Mouse (Mus musculus): ENCODE results near the gene Apba1. TPM values are rescaled to one million over a fixed set of nuclear protein-coding genes. Genes with fewer than 3 reads are reported as not detected.

Apba1 gene
- polyA plus RNA-seq, 1 experiment from 2014 or later, result 15.8 TPM

DNA sequence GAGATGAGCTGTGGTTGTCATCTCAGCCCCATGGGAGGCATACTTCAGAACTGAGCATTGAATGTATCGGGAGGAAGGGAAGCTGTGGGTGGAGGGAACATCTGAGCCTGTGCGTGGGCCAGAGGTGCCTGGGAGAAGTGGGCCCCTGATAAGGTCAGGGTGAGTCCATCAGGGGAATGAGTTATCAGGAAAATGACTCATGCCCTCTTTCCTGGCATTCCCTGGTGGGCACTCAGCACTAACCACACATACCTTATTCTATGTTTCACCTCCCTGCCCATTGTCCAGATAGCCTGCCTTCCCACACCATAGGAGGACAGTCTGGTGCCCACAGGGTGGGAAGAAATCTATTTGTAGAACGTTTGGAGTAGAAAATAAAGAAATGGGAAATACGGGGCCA lies 151.7 kb downstream of the Apba1 start:
- no peaks in the 10 kb centered on the region for H3K27me3 ChIP-seq
- no peak overlapping the region for H3K4me3 ChIP-seq
- no peak overlapping the region for H3K4me2 ChIP-seq
- 64% methylated on average over 4 of the region's 4 CpGs for WGBS
- no peaks in the 10 kb centered on the region for H3K36me3 ChIP-seq
- no peak overlapping the region for H3K9ac ChIP-seq
- no peak overlapping the region for H3K27ac ChIP-seq (replicated peaks)
- no peak for ATAC-seq (ENCODE audit: low FRiP score, low read depth)
- no peaks in the 10 kb centered on the region for H3K9me3 ChIP-seq
- H3K4me1 ChIP-seq (replicated peaks), result peaks cover 10% of the 10 kb centered on the region

DNA sequence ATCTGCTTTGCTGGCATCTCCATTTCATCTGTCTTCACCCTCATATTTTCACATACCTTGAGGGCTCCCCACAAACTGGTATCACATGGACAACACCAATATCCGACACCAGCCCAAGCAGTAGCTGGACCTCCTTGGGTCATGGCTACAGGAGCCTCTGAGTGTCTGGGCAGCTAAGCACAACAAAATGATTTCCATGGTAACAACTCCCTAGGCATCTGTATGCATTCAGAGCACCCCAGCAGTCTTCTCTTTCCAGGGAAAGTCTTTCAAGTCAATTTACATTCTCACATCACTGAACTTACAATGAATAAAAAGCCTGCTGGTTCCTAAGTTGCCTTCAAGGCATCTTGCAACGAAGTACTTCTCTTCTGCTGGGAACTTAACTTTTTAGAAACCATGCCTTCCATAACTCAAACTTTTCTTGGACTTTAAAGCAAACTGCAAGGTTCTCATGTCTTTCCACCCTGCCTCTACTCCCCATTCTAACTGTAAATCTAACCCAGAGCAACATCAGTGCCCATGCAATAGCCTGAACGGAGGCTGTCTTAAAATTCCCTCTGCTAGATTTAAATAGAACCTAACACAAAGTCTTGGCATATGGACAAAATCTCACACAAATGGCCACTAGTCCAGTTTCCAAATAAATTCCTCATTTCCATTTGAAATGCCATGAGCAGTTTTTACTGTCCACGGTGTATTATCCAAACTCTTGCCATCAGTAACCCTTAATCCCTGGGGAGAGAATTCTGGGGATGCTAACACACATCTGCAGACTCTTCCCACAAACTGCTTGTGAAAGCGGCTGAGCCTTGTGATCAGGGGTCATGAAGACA lies 160.9 kb downstream of the Apba1 start:
- Histone ChIP-seq H3K9ac (no peak overlapping the region), H3K27ac (replicated peaks) (peak overlapping the region; percentile 75), H3K4me2 (no peak overlapping the region), H3K36me3 (0 out of 2 replicates have a peak, but pooled peaks cover 8% of the 10 kb centered on the region), H3K9me3 (no peaks in the 10 kb centered on the region), H3K4me3 (no peak overlapping the region), H3K27me3 (no peaks in the 10 kb centered on the region), H3K4me1 (replicated peaks) (peaks cover 5% of the 10 kb centered on the region; the same call in 1 of the 2 replicates)
- ATAC-seq (ENCODE audit: low FRiP score, low read depth), result peak; percentile 81; the same call in 1 of the 2 replicates
- WGBS, result 15% methylated on average over 5 of the region's 5 CpGs

DNA sequence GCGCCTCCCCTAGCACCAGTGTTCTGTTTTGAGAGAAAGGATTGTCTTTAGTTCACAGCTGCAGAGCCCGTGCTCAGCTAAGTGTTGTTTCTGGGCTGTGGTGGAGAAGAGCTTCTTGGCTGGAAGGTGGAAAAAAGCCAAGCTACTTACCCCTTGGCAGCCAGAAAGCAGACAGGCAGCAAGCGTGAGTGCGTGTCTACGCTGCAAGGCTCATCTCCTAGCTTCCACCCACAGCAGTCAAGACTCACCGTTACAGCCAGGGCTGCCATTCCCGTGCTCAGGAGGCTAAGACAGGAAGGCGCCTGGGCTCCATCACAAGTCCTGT lies 161.5 kb downstream of the Apba1 start:
- 0 out of 2 replicates have a peak, but pooled peaks cover 8% of the 10 kb centered on the region for H3K36me3 ChIP-seq
- H3K4me2 ChIP-seq, result no peak overlapping the region
- 39% methylated on average over 8 of the region's 8 CpGs for WGBS
- no peaks in the 10 kb centered on the region for H3K27me3 ChIP-seq
- H3K27ac ChIP-seq (replicated peaks), result peak overlapping the region; percentile 75
- ATAC-seq (ENCODE audit: low FRiP score, low read depth), result no peak
- no peak overlapping the region for H3K4me3 ChIP-seq
- peaks cover 5% of the 10 kb centered on the region; the same call in 1 of the 2 replicates for H3K4me1 ChIP-seq (replicated peaks)
- H3K9ac ChIP-seq, result no peak overlapping the region
- no peaks in the 10 kb centered on the region for H3K9me3 ChIP-seq

DNA sequence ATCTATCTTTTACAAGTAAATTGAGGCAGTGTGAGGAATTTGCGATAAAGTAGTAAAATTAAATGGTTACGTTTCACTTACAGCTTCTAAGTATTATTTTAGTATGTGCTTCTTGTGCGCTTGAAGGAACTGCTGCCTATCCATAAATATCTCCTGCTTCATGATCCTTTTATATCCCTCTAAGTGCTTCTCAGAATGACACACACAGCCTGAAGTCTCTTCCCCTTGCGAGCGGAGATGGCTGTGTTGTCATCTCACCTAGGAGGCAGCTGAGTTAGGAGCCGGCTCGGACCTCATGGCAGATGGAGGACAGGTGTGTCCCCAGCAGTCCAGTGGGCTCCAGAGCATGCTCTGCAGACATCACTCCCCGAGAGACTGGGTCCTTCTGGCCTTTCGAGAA lies 163.9 kb downstream of the Apba1 start:
- Histone ChIP-seq H3K9me3 (no peaks in the 10 kb centered on the region), H3K4me1 (replicated peaks) (peaks cover 5% of the 10 kb centered on the region; the same call in 1 of the 2 replicates), H3K4me2 (no peak overlapping the region), H3K27ac (replicated peaks) (no peak overlapping the region), H3K9ac (no peak overlapping the region), H3K4me3 (no peak overlapping the region), H3K36me3 (0 out of 2 replicates have a peak, but pooled peaks cover 8% of the 10 kb centered on the region), H3K27me3 (no peaks in the 10 kb centered on the region)
- no peak for ATAC-seq (ENCODE audit: low FRiP score, low read depth)
- 91% methylated on average over 9 of the region's 9 CpGs for WGBS

DNA sequence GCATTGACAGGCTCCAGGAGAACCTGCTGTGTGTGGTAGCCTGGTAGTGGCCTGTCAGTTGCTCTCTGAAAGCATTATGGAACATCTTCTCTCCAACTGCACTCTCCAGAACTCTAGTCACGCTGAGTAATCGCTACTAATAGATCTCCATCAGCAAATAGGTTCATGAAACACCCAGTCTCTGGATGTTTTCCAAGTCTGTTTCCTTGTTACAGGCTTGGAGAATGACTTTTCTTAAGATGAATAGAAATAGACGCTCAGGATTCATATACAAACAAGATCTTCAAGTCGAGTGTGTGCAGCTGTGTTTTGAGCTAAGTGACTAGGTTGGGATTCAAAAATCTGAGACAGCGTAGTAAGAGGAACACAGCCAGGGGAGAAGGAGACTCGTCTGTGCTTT lies 165.4 kb downstream of the Apba1 start:
- Histone ChIP-seq H3K4me2 (no peak overlapping the region), H3K4me3 (no peak overlapping the region), H3K36me3 (0 out of 2 replicates have a peak, but pooled peaks cover 11% of the 10 kb centered on the region), H3K4me1 (replicated peaks) (peaks cover 4% of the 10 kb centered on the region; the same call in 1 of the 2 replicates), H3K27me3 (no peaks in the 10 kb centered on the region), H3K9me3 (no peaks in the 10 kb centered on the region), H3K9ac (no peak overlapping the region), H3K27ac (replicated peaks) (no peak overlapping the region)
- no peak for ATAC-seq (ENCODE audit: low FRiP score, low read depth)
- 68% methylated on average over 6 of the region's 6 CpGs for WGBS

DNA sequence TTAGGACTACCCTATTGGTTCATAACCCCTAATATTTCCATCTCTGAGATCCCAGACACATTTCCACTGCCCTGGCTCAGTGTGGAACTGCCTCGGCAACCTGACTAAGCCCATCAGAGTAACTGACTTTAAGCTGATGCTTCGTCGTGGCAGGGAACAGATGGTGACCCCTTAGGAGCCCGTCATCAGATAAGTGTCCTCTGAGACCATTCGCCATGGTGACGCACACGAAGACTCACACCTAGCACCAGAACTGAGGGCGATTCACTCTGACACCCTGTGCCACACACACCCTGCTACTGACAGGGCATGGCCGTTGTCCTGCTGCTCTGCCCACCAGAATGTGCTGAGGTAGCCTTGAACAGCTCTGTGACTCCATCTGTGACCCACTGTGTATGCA lies 166.1 kb downstream of the Apba1 start:
- H3K4me3 ChIP-seq, result no peak overlapping the region
- WGBS, result 63% methylated on average over 9 of the region's 9 CpGs
- 0 out of 2 replicates have a peak, but pooled peaks cover 11% of the 10 kb centered on the region for H3K36me3 ChIP-seq
- H3K9me3 ChIP-seq, result no peaks in the 10 kb centered on the region
- no peaks in the 10 kb centered on the region for H3K27me3 ChIP-seq
- H3K4me1 ChIP-seq (replicated peaks), result no peaks in the 10 kb centered on the region
- H3K9ac ChIP-seq, result no peak overlapping the region
- ATAC-seq (ENCODE audit: low FRiP score, low read depth), result no peak
- no peak overlapping the region for H3K4me2 ChIP-seq
- no peak overlapping the region for H3K27ac ChIP-seq (replicated peaks)

DNA sequence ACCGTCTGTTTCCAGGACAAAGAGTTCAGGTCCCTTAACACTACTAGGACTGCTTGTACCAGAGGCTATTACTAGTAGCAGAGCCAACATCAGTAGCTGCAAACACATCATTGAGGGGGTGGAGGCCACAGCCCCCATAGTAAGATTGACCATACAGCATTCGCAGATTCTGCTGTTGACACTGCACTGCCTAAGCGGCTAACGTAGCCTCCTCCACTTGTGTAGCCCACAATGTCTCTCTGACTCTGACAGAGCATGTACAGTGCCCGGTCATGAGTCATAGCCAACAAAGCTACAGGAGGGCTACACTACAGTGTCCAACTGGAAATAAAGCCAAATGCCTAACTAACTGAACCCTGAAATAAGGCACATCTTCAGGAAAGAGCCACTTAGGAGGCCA lies 166.9 kb downstream of the Apba1 start:
- H3K9me3 ChIP-seq, result no peaks in the 10 kb centered on the region
- H3K27me3 ChIP-seq, result no peaks in the 10 kb centered on the region
- no peak for ATAC-seq (ENCODE audit: low FRiP score, low read depth)
- H3K4me3 ChIP-seq, result no peak overlapping the region
- H3K4me2 ChIP-seq, result no peak overlapping the region
- no peak overlapping the region for H3K9ac ChIP-seq
- 0 out of 2 replicates have a peak, but pooled peaks cover 8% of the 10 kb centered on the region for H3K36me3 ChIP-seq
- H3K27ac ChIP-seq (replicated peaks), result no peak overlapping the region
- WGBS, result 92% methylated on average over 5 of the region's 5 CpGs
- no peaks in the 10 kb centered on the region for H3K4me1 ChIP-seq (replicated peaks)

DNA sequence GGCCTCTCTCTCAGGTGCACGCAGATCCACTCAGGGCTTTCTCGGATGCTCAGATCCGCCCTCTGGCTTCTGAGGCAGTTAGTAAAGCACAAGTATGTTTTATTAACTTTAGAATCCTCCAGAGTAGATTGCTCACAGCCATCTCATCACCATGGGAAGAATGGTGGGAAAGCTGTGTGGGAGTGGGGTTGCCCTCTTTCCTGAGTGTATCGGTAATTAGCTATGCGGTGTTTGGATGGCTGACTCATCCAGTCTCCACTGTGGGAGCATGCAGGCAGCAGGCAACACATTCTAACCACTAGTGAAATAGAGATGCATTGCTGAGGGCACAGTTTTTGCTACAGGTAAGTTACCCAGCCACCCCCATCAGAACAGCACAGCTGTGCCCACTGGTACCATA lies 172.1 kb downstream of the Apba1 start:
- H3K27me3 ChIP-seq, result no peaks in the 10 kb centered on the region
- no peak for ATAC-seq (ENCODE audit: low FRiP score, low read depth)
- H3K9me3 ChIP-seq, result no peaks in the 10 kb centered on the region
- no peaks in the 10 kb centered on the region for H3K4me1 ChIP-seq (replicated peaks)
- peaks cover 38% of the 10 kb centered on the region for H3K36me3 ChIP-seq
- no peak overlapping the region for H3K4me2 ChIP-seq
- H3K4me3 ChIP-seq, result no peak overlapping the region
- no peak overlapping the region for H3K9ac ChIP-seq
- no peak overlapping the region; the same call in 1 of the 2 replicates for H3K27ac ChIP-seq (replicated peaks)
- 93% methylated on average over 5 of the region's 5 CpGs for WGBS

DNA sequence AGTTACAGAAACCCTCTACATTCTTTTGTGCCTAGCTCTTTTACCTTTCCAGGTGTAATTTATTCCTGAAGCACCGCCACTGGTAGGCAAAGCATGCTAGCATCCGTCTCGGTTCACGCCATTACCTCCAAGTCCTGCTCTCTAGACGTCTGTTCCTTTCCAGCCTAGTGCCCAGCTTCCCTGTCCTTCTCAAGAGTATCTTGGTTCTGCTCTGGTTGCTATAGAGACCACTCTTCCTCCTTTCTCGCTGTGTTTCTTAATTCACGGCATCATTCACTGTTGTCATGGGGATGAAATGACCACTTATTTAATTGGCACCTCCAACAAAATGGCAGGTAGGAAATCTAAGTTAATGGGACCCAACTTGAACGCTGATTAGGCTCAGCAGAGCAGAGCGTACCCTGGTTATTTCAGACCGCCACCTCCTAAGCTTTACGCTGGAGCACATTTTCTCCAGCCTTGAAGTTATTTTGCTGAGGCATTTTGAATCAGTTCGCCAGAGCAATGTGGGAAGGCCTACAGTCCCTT lies 182.8 kb downstream of the Apba1 start:
- H3K27ac ChIP-seq (replicated peaks), result no peak overlapping the region
- no peak overlapping the region for H3K4me3 ChIP-seq
- H3K27me3 ChIP-seq, result no peaks in the 10 kb centered on the region
- H3K9ac ChIP-seq, result no peak overlapping the region
- H3K36me3 ChIP-seq, result peaks cover 73% of the 10 kb centered on the region
- 53% methylated on average over 12 of the region's 12 CpGs for WGBS
- no peaks in the 10 kb centered on the region for H3K9me3 ChIP-seq
- no peaks in the 10 kb centered on the region for H3K4me1 ChIP-seq (replicated peaks)
- no peak for ATAC-seq (ENCODE audit: low FRiP score, low read depth)
- no peak overlapping the region for H3K4me2 ChIP-seq

DNA sequence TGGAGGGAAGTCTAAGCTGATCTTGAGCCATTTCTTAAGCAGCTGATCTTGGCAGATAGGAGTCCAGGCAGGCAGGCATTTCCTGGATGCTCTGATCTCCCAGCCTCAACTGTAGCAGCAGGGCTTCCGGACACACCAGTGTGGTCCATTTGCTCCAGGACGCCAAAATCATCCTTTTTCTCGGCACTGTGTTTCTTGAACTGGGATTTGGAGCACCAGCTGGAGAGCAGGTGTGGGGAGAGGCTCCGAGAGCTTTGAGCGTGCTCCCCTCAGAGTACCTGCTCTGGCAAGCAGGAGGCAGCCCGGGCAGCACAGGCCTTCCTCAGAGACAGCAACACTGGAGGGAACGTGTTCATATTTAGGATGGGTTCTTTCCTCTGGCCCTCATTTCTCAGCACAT lies 184.2 kb downstream of the Apba1 start:
- WGBS, result 92% methylated on average over 7 of the region's 7 CpGs
- no peak for ATAC-seq (ENCODE audit: low FRiP score, low read depth)
- H3K9ac ChIP-seq, result no peak overlapping the region
- H3K27me3 ChIP-seq, result no peaks in the 10 kb centered on the region
- H3K4me2 ChIP-seq, result no peak overlapping the region
- no peak overlapping the region for H3K27ac ChIP-seq (replicated peaks)
- no peaks in the 10 kb centered on the region for H3K9me3 ChIP-seq
- H3K4me1 ChIP-seq (replicated peaks), result no peaks in the 10 kb centered on the region
- H3K36me3 ChIP-seq, result peaks cover 65% of the 10 kb centered on the region
- no peak overlapping the region for H3K4me3 ChIP-seq

DNA sequence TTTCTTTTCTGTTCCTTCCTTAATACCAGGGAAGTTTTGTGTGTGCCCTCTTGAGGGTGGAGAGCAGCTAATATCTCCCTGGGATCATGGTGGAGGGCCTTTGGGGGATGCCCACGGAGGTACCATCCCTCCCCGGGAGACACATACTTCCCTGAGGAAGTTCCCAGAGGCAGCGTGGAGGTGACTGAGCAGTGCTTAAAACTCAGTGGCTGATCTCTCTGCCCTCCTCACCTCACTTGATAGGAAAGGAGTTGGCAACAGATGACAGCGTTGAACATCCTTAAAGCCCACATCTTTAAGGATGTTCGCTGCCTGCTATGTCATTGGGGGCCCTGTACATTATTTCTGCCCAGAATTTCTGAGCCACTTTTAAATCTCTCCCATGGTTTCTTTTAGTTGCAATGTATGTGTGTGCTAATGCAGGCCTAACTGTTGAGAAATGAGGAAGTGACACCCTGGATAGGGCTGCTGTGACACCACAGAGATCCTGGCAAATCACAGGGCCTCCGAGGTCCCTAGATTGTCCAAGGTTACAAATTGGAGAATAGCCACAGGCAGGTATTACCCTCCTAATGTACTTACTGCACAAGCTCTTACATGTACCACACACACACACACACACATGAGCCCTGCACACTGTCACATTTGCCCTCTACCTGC lies 187.5 kb downstream of the Apba1 start:
- ATAC-seq (ENCODE audit: low FRiP score, low read depth), result no peak
- Histone ChIP-seq H3K27me3 (no peaks in the 10 kb centered on the region), H3K27ac (replicated peaks) (no peak overlapping the region), H3K9me3 (no peaks in the 10 kb centered on the region), H3K4me2 (no peak overlapping the region), H3K4me3 (no peak overlapping the region), H3K36me3 (peaks cover 40% of the 10 kb centered on the region), H3K4me1 (replicated peaks) (peaks cover 3% of the 10 kb centered on the region; the same call in 1 of the 2 replicates), H3K9ac (no peak overlapping the region)
- 91% methylated on average over 6 of the region's 6 CpGs for WGBS

DNA sequence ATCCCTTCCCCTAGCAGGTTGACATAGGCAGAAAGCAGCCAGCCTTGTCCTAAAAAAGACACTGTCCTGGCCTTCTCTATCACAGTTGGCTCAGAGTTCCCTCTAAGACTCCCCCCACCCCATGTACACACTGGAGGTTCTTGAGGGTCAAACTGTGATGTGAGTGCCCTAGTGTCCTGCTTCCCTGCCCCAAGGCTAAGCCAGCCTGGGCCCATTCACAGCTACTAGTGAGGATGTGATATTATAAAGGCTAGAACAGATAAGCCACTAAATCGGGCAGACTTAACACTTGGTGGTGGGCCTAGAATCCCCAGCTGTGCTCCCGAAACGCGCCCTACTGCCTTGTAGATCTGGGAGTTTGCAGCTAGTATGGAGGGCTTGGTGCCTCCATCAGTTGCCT lies 188.1 kb downstream of the Apba1 start:
- Histone ChIP-seq H3K27ac (replicated peaks) (no peak overlapping the region), H3K36me3 (peaks cover 40% of the 10 kb centered on the region), H3K4me2 (no peak overlapping the region), H3K9ac (no peak overlapping the region), H3K27me3 (no peaks in the 10 kb centered on the region), H3K9me3 (no peaks in the 10 kb centered on the region), H3K4me1 (replicated peaks) (peaks cover 3% of the 10 kb centered on the region; the same call in 1 of the 2 replicates), H3K4me3 (no peak overlapping the region)
- 82% methylated on average over 4 of the region's 4 CpGs for whole genome bisulfite sequencing
- ATAC-seq (ENCODE audit: low FRiP score, low read depth), result no peak

Data from hindbrain, embryonic 15.5 days (tissue).